Mouse (Mus musculus): Measurements from ENCODE around the gene Bloc1s3.

The Bloc1s3 gene

DNA sequence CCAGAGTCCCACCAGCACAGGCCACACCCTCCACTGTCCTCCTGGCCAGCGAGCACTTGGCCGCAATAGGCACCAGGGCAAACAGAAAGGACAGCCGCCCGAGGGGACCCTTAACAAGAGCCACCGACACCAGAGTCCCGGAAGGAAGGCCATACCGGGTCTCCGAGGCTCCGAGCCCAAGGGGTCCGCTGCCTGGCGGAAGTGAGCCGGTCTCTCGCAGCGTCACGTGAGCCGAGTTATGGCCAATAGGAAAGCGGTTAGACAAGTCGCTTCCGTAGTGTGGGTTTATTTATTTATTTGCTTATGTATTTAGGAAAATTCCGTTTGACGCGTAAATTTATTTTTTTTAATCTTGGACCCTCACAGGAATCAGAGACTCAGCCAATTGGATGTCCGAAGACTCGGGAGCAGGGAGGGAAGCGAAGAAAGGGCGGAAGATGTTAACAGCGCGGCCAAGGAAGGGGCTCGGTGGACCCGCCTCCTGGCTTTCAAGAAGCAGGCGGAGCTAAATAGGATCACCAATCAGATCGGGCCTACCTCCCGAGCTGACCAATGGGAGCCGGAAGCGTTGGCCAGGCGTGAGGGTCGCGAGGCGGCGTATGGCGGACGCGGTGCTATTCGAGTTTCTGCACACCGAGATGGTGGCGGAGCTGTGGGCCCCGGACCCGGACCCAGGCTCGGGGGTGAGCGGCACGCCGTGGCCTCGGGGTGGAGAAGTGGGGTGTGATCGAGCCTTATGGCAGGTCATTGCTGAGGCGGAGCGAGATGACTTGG is at the start of gene Bloc1s3, which contains the start of gene Trappc6a:
Gene Bloc1s3 (minus strand): TSS at position 218 of the 774 bp plus-strand sequence.
Gene Trappc6a (plus strand): TSS at position 246 of the 774 bp plus-strand sequence.
- peak; percentile 80 for DNase-seq (ENCODE audit: low read depth, low spot score)

- no peak for DNase-seq (ENCODE audit: low read depth, low spot score)
Observed at GRCm38 (mm10) chr7:19557086-19557485, 48.9 kb upstream of the Bloc1s3 start.

DNA sequence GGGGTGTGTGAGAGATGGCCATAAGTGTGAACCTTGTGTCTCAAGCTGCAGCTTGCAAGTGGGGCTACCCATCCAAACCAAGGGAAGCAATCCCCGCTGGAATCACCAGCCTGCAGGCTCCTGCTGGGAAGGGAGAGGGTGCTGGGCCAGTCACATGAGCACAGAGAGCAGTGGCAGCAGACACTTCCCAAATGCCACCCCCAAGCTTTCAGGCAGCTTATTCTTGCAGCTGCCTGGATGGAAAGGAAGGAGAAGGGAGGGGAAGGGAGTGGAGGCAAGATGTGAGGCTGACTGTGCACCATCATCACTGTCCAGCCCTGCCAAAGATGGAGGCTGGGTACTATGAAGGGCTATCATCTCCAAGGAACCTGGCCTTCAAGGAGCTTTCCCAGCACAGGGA is 46.0 kb upstream of the Bloc1s3 start:
- no peak for DNase-seq (ENCODE audit: low read depth, low spot score)

DNA sequence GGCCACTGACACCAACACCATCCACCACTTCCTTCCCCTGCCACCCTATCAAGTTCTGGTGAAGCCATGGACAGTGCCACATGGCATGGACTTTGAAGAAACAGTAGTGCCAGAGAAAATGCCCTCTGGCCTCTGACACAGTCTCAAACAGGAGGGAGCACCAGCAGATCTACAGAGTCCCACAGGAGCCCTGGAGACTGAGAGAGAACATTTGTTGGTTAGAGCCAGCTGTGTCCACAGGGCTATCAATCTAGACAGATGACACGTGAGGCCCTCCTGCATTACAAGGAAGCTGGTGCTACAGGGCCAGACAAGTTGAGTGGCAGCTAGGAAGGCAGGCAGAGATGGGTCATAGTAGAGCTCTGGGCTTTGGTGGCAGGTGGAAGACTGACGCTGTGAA is 44.3 kb upstream of the Bloc1s3 start:
- no peak for DNase-seq (ENCODE audit: low read depth, low spot score)

GRCm38 (mm10) chr7:19551634-19552033 is 43.5 kb upstream of the Bloc1s3 start:
- no peak for DNase-seq (ENCODE audit: low read depth, low spot score)

DNA sequence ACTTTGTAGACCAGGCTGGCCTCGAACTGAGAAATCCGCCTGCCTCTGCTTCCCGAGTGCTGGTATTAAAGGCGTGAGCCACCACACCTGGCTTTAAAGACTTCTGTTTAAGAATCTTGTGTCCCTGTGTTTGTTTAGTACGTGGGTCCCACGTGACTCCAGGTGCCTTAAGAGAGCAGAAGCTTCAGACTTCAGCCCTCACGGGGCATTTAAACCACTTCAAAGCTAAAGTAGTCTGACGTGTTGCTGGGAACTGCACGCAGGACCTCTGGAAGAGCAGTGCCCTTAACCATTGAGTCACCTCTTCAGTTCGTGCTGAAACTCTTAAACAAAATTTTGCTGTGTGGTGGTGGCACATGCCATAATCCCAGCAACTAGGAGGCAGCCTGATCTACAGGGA is 41.2 kb upstream of the Bloc1s3 start:
- DNase-seq (ENCODE audit: low read depth, low spot score), result no peak

GRCm38 (mm10) chr7:19547344-19547969 is 39.3 kb upstream of the Bloc1s3 start:
- no peak for DNase-seq (ENCODE audit: low read depth, low spot score)

- no peak for DNase-seq (ENCODE audit: low read depth, low spot score)
Observed at GRCm38 (mm10) chr7:19546007-19546406, 37.8 kb upstream of the Bloc1s3 start.

GRCm38 (mm10) chr7:19543584-19543983 is 35.4 kb upstream of the Bloc1s3 start:
- no peak for DNase-seq (ENCODE audit: low read depth, low spot score)

- no peak for DNase-seq (ENCODE audit: low read depth, low spot score)
Observed at GRCm38 (mm10) chr7:19542155-19542691, 34.1 kb upstream of the Bloc1s3 start.

GRCm38 (mm10) chr7:19541681-19542154 is 33.6 kb upstream of the Bloc1s3 start:
- no peak for DNase-seq (ENCODE audit: low read depth, low spot score)

- no peak for DNase-seq (ENCODE audit: low read depth, low spot score)
Observed at GRCm38 (mm10) chr7:19540771-19541566, 32.8 kb upstream of the Bloc1s3 start.

GRCm38 (mm10) chr7:19534676-19535075 is 26.5 kb upstream of the Bloc1s3 start:
- DNase-seq (ENCODE audit: low read depth, low spot score), result no peak

DNA sequence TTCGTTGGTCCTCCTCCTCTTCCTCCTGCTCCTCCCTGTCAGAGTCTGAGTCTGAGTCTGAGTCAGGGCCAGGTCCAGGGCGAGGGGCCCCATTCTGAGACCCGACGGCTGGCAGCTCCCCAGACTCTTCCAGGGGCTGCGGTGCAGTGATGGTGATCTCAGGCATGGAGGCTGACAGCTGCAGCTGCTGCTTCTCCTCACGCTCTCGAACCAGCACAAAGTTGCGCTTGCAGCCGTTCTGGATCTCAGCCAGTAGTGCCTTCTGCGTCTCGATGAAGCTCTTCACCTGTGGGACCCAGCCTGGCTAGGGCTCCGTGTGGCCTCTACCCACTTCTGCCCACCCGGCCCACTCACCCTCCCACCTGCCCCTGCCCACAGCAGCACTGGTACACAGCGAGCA is 24.1 kb upstream of the Bloc1s3 start:
- no peak for DNase-seq (ENCODE audit: low read depth, low spot score)

DNA sequence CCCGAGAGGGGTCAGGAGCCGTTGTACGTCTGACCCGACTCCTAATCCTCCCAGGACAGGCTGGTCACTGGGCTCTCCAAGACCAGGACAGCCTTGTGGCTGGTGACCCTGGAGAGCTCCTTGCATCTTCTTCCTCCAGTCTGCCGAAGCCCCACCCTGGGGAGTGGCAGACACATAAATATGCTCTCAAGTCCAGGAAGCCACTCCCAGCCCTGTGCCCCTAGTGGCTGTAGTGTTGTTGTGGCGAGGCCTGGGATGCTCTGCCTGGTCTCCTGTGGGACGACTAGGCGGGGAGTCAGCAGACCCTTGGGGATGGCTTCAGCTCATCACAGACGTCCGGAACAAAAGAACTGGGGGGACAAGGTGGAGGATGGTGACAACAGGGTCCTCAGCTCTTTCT is 22.9 kb upstream of the Bloc1s3 start:
- no peak for DNase-seq (ENCODE audit: low read depth, low spot score)

DNA sequence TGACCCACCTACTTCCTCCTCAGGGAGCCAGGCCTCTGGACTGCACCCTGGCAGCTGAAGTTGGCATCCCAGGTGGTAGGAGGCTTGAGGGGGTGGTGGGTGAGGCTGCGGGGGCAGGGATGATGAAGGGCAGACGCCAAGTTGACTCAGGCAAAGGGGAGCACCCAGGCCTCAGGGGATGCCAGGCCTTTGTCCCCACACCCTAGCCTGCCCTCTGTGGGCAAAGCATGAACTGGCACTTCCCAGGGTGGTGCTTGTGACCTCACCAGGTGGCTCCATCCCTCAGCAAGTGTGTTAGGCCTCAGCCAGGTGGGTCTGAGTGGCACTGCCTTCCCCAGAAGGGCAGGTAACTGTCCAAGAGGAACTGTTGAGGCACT is 16.9 kb upstream of the Bloc1s3 start:
- no peak for DNase-seq (ENCODE audit: low read depth, low spot score)

GRCm38 (mm10) chr7:19524420-19525104 is 16.4 kb upstream of the Bloc1s3 start:
- DNase-seq (ENCODE audit: low read depth, low spot score), result no peak

- no peak for DNase-seq (ENCODE audit: low read depth, low spot score)
Observed at GRCm38 (mm10) chr7:19523757-19524419, 15.7 kb upstream of the Bloc1s3 start.

DNA sequence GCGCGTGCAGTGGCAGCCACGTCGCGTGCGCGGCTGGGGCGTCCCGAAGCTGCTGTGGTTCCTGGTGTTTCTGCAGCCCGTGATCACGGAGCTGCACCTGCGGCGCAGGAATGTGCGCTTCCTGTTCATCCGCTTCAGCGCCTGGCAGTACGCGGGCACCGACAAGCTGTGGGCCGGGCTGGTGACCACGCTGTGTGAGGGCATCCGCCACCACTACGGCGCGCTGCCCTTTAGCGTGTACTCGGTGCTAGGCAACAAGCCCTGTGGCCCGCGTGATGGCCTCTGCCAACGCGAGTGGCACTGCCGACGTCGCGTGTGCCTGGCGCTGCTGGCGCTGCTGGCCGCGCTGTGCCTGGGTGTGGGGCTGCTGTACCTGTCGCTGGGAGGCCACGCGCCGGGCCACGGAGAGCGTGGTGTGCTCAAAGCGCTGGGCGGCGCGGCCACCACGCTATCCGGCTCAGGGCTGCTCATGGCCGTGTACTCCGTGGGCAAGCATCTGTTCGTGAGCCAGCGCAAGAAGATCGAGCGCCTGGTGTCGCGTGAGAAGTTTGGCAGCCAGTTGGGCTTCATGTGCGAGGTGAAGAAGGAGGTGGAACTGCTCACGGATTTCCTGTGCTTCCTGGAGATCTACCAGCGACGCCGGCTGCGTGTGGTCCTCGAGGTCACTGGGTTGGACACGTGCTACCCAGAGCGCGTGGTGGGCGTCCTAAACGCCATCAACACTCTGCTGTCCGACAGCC is 15.0 kb upstream of the Bloc1s3 start:
- DNase-seq (ENCODE audit: low read depth, low spot score), result no peak

GRCm38 (mm10) chr7:19520032-19520431 is 11.9 kb upstream of the Bloc1s3 start:
- DNase-seq (ENCODE audit: low read depth, low spot score), result no peak
